In genomic region chr5:137583670-137584169, GRCm38 (mm10) we compare ENCODE assay signal across 8 mouse cellular contexts. TPM values are rescaled to one million over a fixed set of nuclear protein-coding genes. Genes with fewer than 3 reads are reported as not detected.
DNase-seq lines count a peak whose midpoint lies in the region; ATAC-seq and TF ChIP-seq lines count a peak whose summit lies in the region.

No protein-coding gene starts in this region.

- peaks cover 27% of the 10 kb centered on the region for H3K27me3 ChIP-seq in heart, postnatal 0 days (ENCODE audit: control insufficient read depth, insufficient read depth, low read length)
- H3K27me3 ChIP-seq in midbrain, embryonic 14.5 days (ENCODE audit: control insufficient read depth, insufficient read depth, low read length): no peaks in the 10 kb centered on the region; the same call in 1 of the 2 replicates

- TF ChIP-seq EP300 in heart, postnatal 0 days (IDR thresholded peaks at IDR 0.05; ENCODE audit: low read depth): no peak

- no peak overlapping the region for H3K27ac ChIP-seq in heart, postnatal 0 days (ENCODE audit: low read depth)
- peak overlapping the region; percentile 85 for H3K27ac ChIP-seq in midbrain, embryonic 14.5 days (replicated peaks; ENCODE audit: low read depth, low read length)

- peak overlapping the region; percentile 60 for H3K4me2 ChIP-seq in heart, postnatal 0 days (ENCODE audit: low read depth, low read length)
- H3K4me2 ChIP-seq in midbrain, embryonic 14.5 days (ENCODE audit: low read length): peak overlapping the region; percentile 57

- peak; percentile 31 to 41 for DNase-seq in heart, adult 18-20 months
- DNase-seq in heart, adult 9 months (ENCODE audit: low spot score in 2 of 2): no peak
- DNase-seq in embryo, embryonic 9.5 days (ENCODE audit: extremely low spot score): peak; percentile 58
- DNase-seq in heart, postnatal 0 days (ENCODE audit: low spot score): no peak
- DNase-seq in left cerebral cortex, postnatal 4 days: peak; percentile 87
- peak; percentile 88 for DNase-seq in midbrain, embryonic 14.5 days
- DNase-seq in thymus, postnatal 14 days: peak; percentile 63
- DNase-seq in natural killer cell, adult 2 months (ENCODE audit: low spot score in 2 of 2): no peak

- H3K9ac ChIP-seq in heart, postnatal 0 days (replicated peaks; ENCODE audit: low read depth, low read length): peak overlapping the region; percentile 31
- H3K9ac ChIP-seq in midbrain, embryonic 14.5 days (replicated peaks; ENCODE audit: low read length): peak overlapping the region; percentile 55

- H3K4me1 ChIP-seq in heart, postnatal 0 days (ENCODE audit: control insufficient read depth, insufficient read depth): no peaks in the 10 kb centered on the region
- 0 out of 2 replicates have a peak, but pooled peaks cover 12% of the 10 kb centered on the region for H3K4me1 ChIP-seq in midbrain, embryonic 14.5 days (ENCODE audit: control insufficient read depth, insufficient read depth, low read length)

- ATAC-seq in heart, postnatal 0 days (ENCODE audit: insufficient read depth, low read depth): peak; percentile 30; the same call in 1 of the 2 replicates
- peak; percentile 70 for ATAC-seq in midbrain, embryonic 14.5 days (ENCODE audit: low FRiP score, low TSS enrichment)

- WGBS in heart, postnatal 0 days: 10% methylated on average over 27 of the region's 27 CpGs
- WGBS in midbrain, embryonic 14.5 days: 15% methylated on average over 27 of the region's 27 CpGs

- H3K36me3 ChIP-seq in heart, postnatal 0 days (replicated peaks; ENCODE audit: control insufficient read depth, insufficient read depth, low read length): no peaks in the 10 kb centered on the region
- H3K36me3 ChIP-seq in midbrain, embryonic 14.5 days (ENCODE audit: control insufficient read depth, insufficient read depth, low read length): no peaks in the 10 kb centered on the region

- no peak for TF ChIP-seq CTCF in heart, postnatal 0 days (IDR thresholded peaks at IDR 0.05; ENCODE audit: low read depth)

- intact Hi-C loops in left cerebral cortex, postnatal 4 days (cut with DNase I): no loop called here

- no peaks in the 10 kb centered on the region for H3K9me3 ChIP-seq in heart, postnatal 0 days (replicated peaks; ENCODE audit: control insufficient read depth, low read length)
- no peaks in the 10 kb centered on the region for H3K9me3 ChIP-seq in midbrain, embryonic 14.5 days (ENCODE audit: control insufficient read depth, low read length)

- peak overlapping the region; percentile 39 for H3K4me3 ChIP-seq in heart, postnatal 0 days (ENCODE audit: low read depth, low read length)
- peak overlapping the region; percentile 33 for H3K4me3 ChIP-seq in midbrain, embryonic 14.5 days (replicated peaks; ENCODE audit: low read depth, low read length)

RNA-seq across cellular contexts. Expression of gene Tfr2, which starts 14.1 kb away (rescaled TPM):
- total RNA-seq in heart, adult 18-20 months (2021): not detected
- total RNA-seq in heart, postnatal 0 days (2014; rRNA removed; ENCODE audit: low replicate concordance): 0.50 TPM in 1 of 2 replicates, not detected in the other
- polyA plus RNA-seq in heart, postnatal 0 days (2015; fragmentation: Nextera tagmentation; extraction: Ambion mirVana): 0.07 and 0.12 TPM in 2 replicates
- total RNA-seq in left cerebral cortex, postnatal 4 days (2021): 10 to 100 TPM; 28.3 to 28.8 TPM
- 4.0 and 5.6 TPM in 2 replicates for polyA plus RNA-seq in midbrain, embryonic 14.5 days (2014; fragmentation: Nextera tagmentation; extraction: Ambion mirVana)

RNA-seq across cellular contexts. Expression of gene Mospd3, which starts 17.1 kb away (rescaled TPM):
- 10 to 100 TPM in 1 of 2 experiments, 1 to 10 TPM in 1; 9.1 to 14.1 TPM for total RNA-seq in heart, adult 18-20 months (2021)
- 9.3 TPM in 1 of 2 replicates, not detected in the other for total RNA-seq in heart, postnatal 0 days (2014; rRNA removed; ENCODE audit: low replicate concordance)
- polyA plus RNA-seq in heart, postnatal 0 days (2015; fragmentation: Nextera tagmentation; extraction: Ambion mirVana): 18.3 and 19.7 TPM in 2 replicates
- 10 to 100 TPM; 55.0 to 57.1 TPM for total RNA-seq in left cerebral cortex, postnatal 4 days (2021)
- polyA plus RNA-seq in midbrain, embryonic 14.5 days (2014; fragmentation: Nextera tagmentation; extraction: Ambion mirVana): 67.2 and 83.9 TPM in 2 replicates

RNA-seq across cellular contexts. Expression of gene Pcolce, which starts 29.9 kb away (rescaled TPM):
- total RNA-seq in heart, adult 18-20 months (2021): 10 to 100 TPM; 43.9 to 47.5 TPM
- 172 and 201 TPM in 2 replicates for total RNA-seq in heart, postnatal 0 days (2014; rRNA removed; ENCODE audit: low replicate concordance)
- 116 and 122 TPM in 2 replicates for polyA plus RNA-seq in heart, postnatal 0 days (2015; fragmentation: Nextera tagmentation; extraction: Ambion mirVana)
- 10 to 100 TPM; 12.6 to 15.1 TPM for total RNA-seq in left cerebral cortex, postnatal 4 days (2021)
- polyA plus RNA-seq in midbrain, embryonic 14.5 days (2014; fragmentation: Nextera tagmentation; extraction: Ambion mirVana): 3.0 and 11.7 TPM in 2 replicates

RNA-seq across cellular contexts. Expression of gene Actl6b, which starts 30.4 kb away (rescaled TPM):
- not detected for total RNA-seq in heart, adult 18-20 months (2021)
- not detected in 2 replicates for total RNA-seq in heart, postnatal 0 days (2014; rRNA removed; ENCODE audit: low replicate concordance)
- polyA plus RNA-seq in heart, postnatal 0 days (2015; fragmentation: Nextera tagmentation; extraction: Ambion mirVana): not detected in 2 replicates
- total RNA-seq in left cerebral cortex, postnatal 4 days (2021): 100 to 1,000 TPM; 151 to 176 TPM
- 234 and 291 TPM in 2 replicates for polyA plus RNA-seq in midbrain, embryonic 14.5 days (2014; fragmentation: Nextera tagmentation; extraction: Ambion mirVana)

RNA-seq across cellular contexts. Expression of gene Fbxo24, which starts 45.1 kb away (rescaled TPM):
- under 1 TPM; 0.32 to 0.44 TPM for total RNA-seq in heart, adult 18-20 months (2021)
- total RNA-seq in heart, postnatal 0 days (2014; rRNA removed; ENCODE audit: low replicate concordance): 0.65 TPM in 1 of 2 replicates, not detected in the other
- polyA plus RNA-seq in heart, postnatal 0 days (2015; fragmentation: Nextera tagmentation; extraction: Ambion mirVana): 0.11 and 0.16 TPM in 2 replicates
- under 1 TPM in 1 of 2 experiments, not detected in 1; 0.20 TPM for total RNA-seq in left cerebral cortex, postnatal 4 days (2021)
- 0.09 and 0.18 TPM in 2 replicates for polyA plus RNA-seq in midbrain, embryonic 14.5 days (2014; fragmentation: Nextera tagmentation; extraction: Ambion mirVana)

Comparison
In these comparisons a context has a peak if more than half of its experiments do, and no peak if none do; other contexts are left out.
1. DNase-seq: peak in heart, adult 18-20 months (2 of 2), embryo, embryonic 9.5 days (single experiment), left cerebral cortex, postnatal 4 days (single experiment), midbrain, embryonic 14.5 days (single experiment) and thymus, postnatal 14 days (single experiment); none in heart, adult 9 months (0 of 2), heart, postnatal 0 days (single experiment) and natural killer cell, adult 2 months (0 of 2).
2. RNA of gene Tfr2, which starts 14.1 kb away (total RNA-seq): 28.3 to 28.8 TPM in left cerebral cortex, postnatal 4 days; not detected in heart, adult 18-20 months and 0.50 TPM in heart, postnatal 0 days; every median in the first group is over 10 times any median in the second.